Mouse (Mus musculus): ENCODE measurements around the gene Ptges.

- TF ChIP-seq CTCF (IDR thresholded peaks at IDR 0.05; ENCODE audit: borderline replicate concordance, control insufficient read depth, extremely low read depth, insufficient read depth, low read length, poor library complexity) (no peak), POLR2A (IDR thresholded peaks at IDR 0.05; ENCODE audit: control insufficient read depth, extremely low read depth, insufficient read depth, low read length, poor library complexity) (no peak)
Measured at GRCm38 (mm10) chr2:30863574-30863973, 66.1 kb downstream of the Ptges start.

Data from thymus, adult 2 months (tissue).